ENCODE assay signal across 39 mouse cellular contexts in genomic region chr11:84164561-84164960, GRCm38 (mm10). TPM values are rescaled to one million over a fixed set of nuclear protein-coding genes. Genes with fewer than 3 reads are reported as not detected.
"Had no signal": no experiment of that assay in that cellular context is flagged by ENCODE, and none has a peak within 500 bp of the region (broad histone marks: within the 10 kb centered on the region; RNA-seq: fewer than 3 reads in every experiment).

No protein-coding gene starts in this region.

- H3K9me3 ChIP-seq: hindbrain, embryonic 10.5 days; hindbrain, embryonic 12.5 days; limb, embryonic 13.5 days; limb, embryonic 15.5 days had no signal

- H3K4me1 ChIP-seq: hindbrain, embryonic 12.5 days; limb, embryonic 13.5 days; limb, embryonic 15.5 days had no signal

- H3K27ac ChIP-seq: gastrocnemius, adult 2 months; heart, adult 2 months; hindbrain, embryonic 10.5 days; hindbrain, embryonic 12.5 days; hindbrain, embryonic 14.5 days; kidney, postnatal 0 days; limb, embryonic 13.5 days; limb, embryonic 15.5 days had no signal

- H3K27me3 ChIP-seq: hindbrain, embryonic 12.5 days; limb, embryonic 13.5 days; limb, embryonic 15.5 days had no signal

- ATAC-seq: forebrain, embryonic 16.5 days; hindbrain, embryonic 16.5 days; inflammation-experienced regulatory T-cells, adult 6 months had no signal

- H3K4me3 ChIP-seq: gastrocnemius, adult 2 months; heart, adult 2 months; hindbrain, embryonic 10.5 days; hindbrain, embryonic 12.5 days; limb, embryonic 13.5 days; limb, embryonic 15.5 days had no signal

- H3K36me3 ChIP-seq: hindbrain, embryonic 10.5 days; hindbrain, embryonic 12.5 days; limb, embryonic 13.5 days; limb, embryonic 15.5 days had no signal

- H3K4me2 ChIP-seq: heart, embryonic 11.5 days; hindbrain, embryonic 12.5 days; hindbrain, embryonic 14.5 days; limb, embryonic 13.5 days; limb, embryonic 15.5 days; liver, embryonic 11.5 days had no signal

- DNase-seq: gastrocnemius, adult 2 months; gastrocnemius, postnatal 10 days; gastrocnemius, postnatal 25 days; heart, adult 2 months; heart, postnatal 10 days; heart, postnatal 4 days; kidney, adult 18-20 months; kidney, adult 8-10 months; kidney, postnatal 14 days; kidney, postnatal 36 days; layer of hippocampus, adult 9-11 months; layer of hippocampus, postnatal 36 days; left cerebral cortex, postnatal 4 days had no signal

- H3K9ac ChIP-seq: hindbrain, embryonic 12.5 days; hindbrain, embryonic 14.5 days; limb, embryonic 13.5 days; limb, embryonic 15.5 days had no signal

RNA-seq across cellular contexts. Expression of gene Gm11437, which starts 2.7 kb away (rescaled TPM):
- total RNA-seq: gastrocnemius, adult 2 months; gastrocnemius, postnatal 10 days; gastrocnemius, postnatal 25 days; gastrocnemius, postnatal 4 days; granulocyte monocyte progenitor cell, adult 5-6 weeks; heart, adult 2 months; heart, postnatal 10 days; heart, postnatal 25 days; heart, postnatal 4 days; layer of hippocampus, adult 18-20 months; layer of hippocampus, adult 8-10 months; layer of hippocampus, postnatal 14 days; layer of hippocampus, postnatal 36 days; left cerebral cortex, adult 18-20 months; left cerebral cortex, adult 8-10 months; left cerebral cortex, postnatal 10 days; left cerebral cortex, postnatal 25 days; left cerebral cortex, postnatal 4 days had no signal
- polyA plus RNA-seq: forebrain, embryonic 16.5 days; frontal cortex, adult 2 months; heart, adult 2 months; heart, embryonic 11.5 days; heart, embryonic 14.5 days; heart, embryonic 16.5 days; hindbrain, embryonic 12.5 days; hindbrain, embryonic 14.5 days; inflammation-experienced regulatory T-cells, adult 6 months; kidney, embryonic 14.5 days; kidney, postnatal 0 days; limb, embryonic 11.5 days; limb, embryonic 13.5 days; limb, embryonic 15.5 days; liver, embryonic 11.5 days had no signal
